Mouse (Mus musculus) thymus, adult 2 months (tissue): Measurements from ENCODE around the gene Car12. TPM values are rescaled to one million over a fixed set of nuclear protein-coding genes. Genes with fewer than 3 reads are reported as not detected.
"Not testable (repeated sequence)": the region's sequence is repeated elsewhere in the genome, so short reads cannot be mapped to it uniquely, and the experiment has no call there.

Experiments used
- DNase-seq: peaks from one replicate; pipeline ENCODE4 v3.0.0; 2021
- H3K27ac ChIP-seq: fragments of 200-500 bp; 2 replicates; pipeline ENCODE4 v1.5.1; 2012; ENCODE audit warnings: low read length, control low read depth; ENCODE audit not compliant: control insufficient read depth, insufficient read depth
- H3K27me3 ChIP-seq: fragments of 200-500 bp; 2 replicates; pipeline ENCODE4 v1.6.1; 2012; ENCODE audit warnings: mild to moderate bottlenecking, low read length, moderate library complexity, mixed read lengths; ENCODE audit not compliant: control insufficient read depth, insufficient read depth
- H3K36me3 ChIP-seq: fragments of 200-500 bp; 2 replicates; pipeline ENCODE4 v1.6.1; 2012; ENCODE audit warnings: mild to moderate bottlenecking, low read length, moderate library complexity; ENCODE audit not compliant: control insufficient read depth, insufficient read depth
- H3K4me1 ChIP-seq: fragments of 200-500 bp; replicated peaks from 2 replicates; pipeline ENCODE4 v1.6.1; 2012; ENCODE audit warnings: low read length; ENCODE audit not compliant: control insufficient read depth, insufficient read depth
- H3K4me3 ChIP-seq: fragments of 200-500 bp; 2 replicates; pipeline ENCODE4 v1.5.1; 2012; ENCODE audit warnings: mild to moderate bottlenecking, low read length, control low read depth, moderate library complexity; ENCODE audit not compliant: control insufficient read depth, insufficient read depth
- CTCF ChIP-seq: fragments of 200-500 bp; IDR thresholded peaks from 2 replicates; pipeline ENCODE4 v1.5.1; 2012; ENCODE audit warnings: mild to moderate bottlenecking, control low read depth, low read length, moderate library complexity, borderline replicate concordance; ENCODE audit not compliant: control insufficient read depth, poor library complexity, insufficient read depth; ENCODE audit errors: extremely low read depth
- POLR2A ChIP-seq: fragments of 200-500 bp; IDR thresholded peaks from 2 replicates; pipeline ENCODE4 v1.6.1; 2012; ENCODE audit warnings: mild to moderate bottlenecking, low read length, control low read depth, moderate library complexity; ENCODE audit not compliant: control insufficient read depth, poor library complexity, insufficient read depth; ENCODE audit errors: extremely low read depth
- WGBS: fragments of 180-500 bp; shearing (Covaris S2); methylation state at CpG from one replicate; pipeline ENCODE4 v1.1.7; 2018; 5-methylcytosine and 5-hydroxymethylcytosine counted together
- polyA plus RNA-seq: library from polyadenylated mRNA; depleted of rRNA; stranded (reverse); fragments of >200 nt; gene quantifications from 2 replicates; pipeline ENCODE4 v1.2.3, GENCODE M21; 2012

Car12 gene
- polyA plus RNA-seq, 1 experiment: 4.9 TPM

GRCm38 (mm10) chr9:66770701-66771100 is 57.2 kb downstream of the Car12 start:
- no peak for TF ChIP-seq CTCF
- no peak for TF ChIP-seq POLR2A
- Histone ChIP-seq H3K27me3 (no peaks in the 10 kb centered on the region), H3K27ac (no peak overlapping the region), H3K4me3 (no peak overlapping the region), H3K36me3 (no peaks in the 10 kb centered on the region), H3K4me1 (no peaks in the 10 kb centered on the region)
- no peak for DNase-seq

GRCm38 (mm10) chr9:66784552-66784951 is 71.1 kb downstream of the Car12 start:
- not testable (repeated sequence) for H3K36me3 ChIP-seq, H3K4me3 ChIP-seq, H3K4me1 ChIP-seq, H3K27me3 ChIP-seq, H3K27ac ChIP-seq
- WGBS: 66% methylated on average over 2 of the region's 3 CpGs
- DNase-seq: peak; percentile 33

- Histone ChIP-seq H3K27ac (no peak overlapping the region), H3K4me3 (no peak overlapping the region), H3K4me1 (no peaks in the 10 kb centered on the region), H3K27me3 (no peaks in the 10 kb centered on the region), H3K36me3 (no peaks in the 10 kb centered on the region)
- no peak for TF ChIP-seq POLR2A
- no peak for TF ChIP-seq CTCF
- WGBS: 27% methylated on average over 2 of the region's 2 CpGs
- DNase-seq: peak; percentile 16
These were observed 74.3 kb downstream of the Car12 start for GRCm38 (mm10) chr9:66787821-66788220.

GRCm38 (mm10) chr9:66794629-66795463 is 81.4 kb downstream of the Car12 start:
- no peak for DNase-seq
- TF ChIP-seq POLR2A (no peak), CTCF (no peak)
- H3K4me1 ChIP-seq: 0 out of 2 replicates have a peak, but pooled peaks cover 4% of the 10 kb centered on the region
- no peaks in the 10 kb centered on the region for H3K27me3 ChIP-seq
- H3K27ac ChIP-seq: no peak overlapping the region
- peak overlapping the region; percentile 77 for H3K4me3 ChIP-seq
- WGBS: 9% methylated on average over 43 of the region's 43 CpGs
- no peaks in the 10 kb centered on the region for H3K36me3 ChIP-seq

GRCm38 (mm10) chr9:66795464-66796324 is 82.2 kb downstream of the Car12 start, which contains the start of gene Aph1b:
TSS of gene Aph1b (minus strand) at chr9:66795490.
- no peak within 1 kb of the TSS for H3K27ac ChIP-seq
- H3K4me3 ChIP-seq: peak within 1 kb of the TSS; percentile 77
- DNase-seq: peak; percentile 91
- H3K27me3 ChIP-seq: no peaks in the 10 kb centered on the region
- TF ChIP-seq CTCF: peak; percentile 33; the same call in 1 of the 2 replicates
- TF ChIP-seq POLR2A: no peak
- 0 out of 2 replicates have a peak, but pooled peaks cover 4% of the 10 kb centered on the region for H3K4me1 ChIP-seq
- 0% methylated on average over 42 of the region's 42 CpGs for WGBS
- no peaks in the 10 kb centered on the region for H3K36me3 ChIP-seq

- 92% methylated on average over 5 of the region's 5 CpGs for WGBS
- Histone ChIP-seq H3K4me1 (0 out of 2 replicates have a peak, but pooled peaks cover 4% of the 10 kb centered on the region), H3K27ac (no peak within 1 kb of the TSS), H3K27me3 (no peaks in the 10 kb centered on the region), H3K36me3 (no peaks in the 10 kb centered on the region), H3K4me3 (peak within 1 kb of the TSS; percentile 77)
- no peak for TF ChIP-seq CTCF
- TF ChIP-seq POLR2A: no peak
- DNase-seq: no peak
These were observed 83.3 kb downstream of the Car12 start, which contains the start of gene Gm10647 for GRCm38 (mm10) chr9:66796739-66797138. TSS of gene Gm10647 (plus strand) at chr9:66797039.
